Mouse (Mus musculus) ES-Bruce4 (cell line): Measurements from ENCODE around the gene Ski.

ENCODE experiments used
- CTCF ChIP-seq: IDR thresholded peaks from one replicate; pipeline ENCODE4 v1.8.1; 2011; ENCODE audit warnings: low read depth, low read length
- EP300 ChIP-seq: IDR thresholded peaks from 2 replicates; pipeline ENCODE4 v1.6.1; 2011; ENCODE audit warnings: low read depth, low read length; ENCODE audit not compliant: insufficient read depth
- POLR2A ChIP-seq: IDR thresholded peaks from one replicate; pipeline ENCODE4 v1.8.1; 2011; ENCODE audit warnings: low read length; ENCODE audit not compliant: insufficient read depth

DNA sequence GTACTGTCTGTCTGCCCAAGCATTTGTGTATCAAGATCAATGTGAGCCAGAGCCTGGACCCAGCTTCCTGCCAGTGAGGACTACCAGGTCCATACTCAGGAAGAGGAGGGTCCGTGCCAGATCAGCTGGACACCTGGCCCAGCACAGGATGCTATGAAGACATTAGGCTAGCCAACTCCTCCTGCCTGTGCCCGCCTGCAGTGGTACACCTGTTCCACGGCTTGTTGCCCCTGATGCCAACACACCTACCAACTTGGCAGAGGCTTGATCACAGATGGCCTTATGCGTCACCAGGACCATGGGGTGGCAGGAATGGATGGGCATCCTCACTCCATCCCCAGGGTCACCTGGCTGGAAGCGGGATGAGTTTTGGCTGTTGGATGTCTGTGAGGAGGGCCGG, 69.9 kb downstream of the Ski start:
- TF ChIP-seq CTCF (no peak), EP300 (no peak), POLR2A (no peak)
